Mouse (Mus musculus) hindbrain, embryonic 16.5 days (tissue): ENCODE data around the gene Aaed1. TPM values are rescaled to one million over a fixed set of nuclear protein-coding genes. Genes with fewer than 3 reads are reported as not detected.
A peak's percentile ranks its signal among the peaks of the same experiment; 100 is the strongest.

Experiments used
- ATAC-seq: fragments of 200-750 bp; cut with Nextera tagmentation; 2 replicates; pipeline ENCODE4 v1.8.0; 2017; ENCODE audit warnings: moderate TSS enrichment, moderate library complexity
- H3K27ac ChIP-seq: fragments of 300-500 bp; sonication (generic); 2 replicates; pipeline ENCODE4 v1.5.1; 2014; ENCODE audit warnings: low read depth, mild to moderate bottlenecking, control low read depth, low read length, moderate library complexity
- H3K27me3 ChIP-seq: fragments of 300-500 bp; sonication (generic); replicated peaks from 2 replicates; pipeline ENCODE4 v1.6.1; 2014; ENCODE audit warnings: low read length; ENCODE audit not compliant: control insufficient read depth, insufficient read depth
- H3K36me3 ChIP-seq: fragments of 300-500 bp; sonication (generic); 2 replicates; pipeline ENCODE4 v1.6.1; 2014; ENCODE audit warnings: mild to moderate bottlenecking, low read length, moderate library complexity, mixed read lengths; ENCODE audit not compliant: control insufficient read depth, insufficient read depth
- H3K4me1 ChIP-seq: fragments of 300-500 bp; sonication (generic); 2 replicates; pipeline ENCODE4 v1.6.1; 2014; ENCODE audit warnings: low read depth, low read length; ENCODE audit not compliant: control insufficient read depth, insufficient read depth
- H3K4me2 ChIP-seq: fragments of 300-500 bp; sonication (generic); 2 replicates; pipeline ENCODE4 v1.6.1; 2014; ENCODE audit warnings: mild to moderate bottlenecking, low read length, control low read depth, moderate library complexity
- H3K4me3 ChIP-seq: fragments of 300-500 bp; sonication (generic); 2 replicates; pipeline ENCODE4 v1.5.1; 2014; ENCODE audit warnings: mild to moderate bottlenecking, low read length, control low read depth, moderate library complexity
- H3K9ac ChIP-seq: fragments of 300-500 bp; sonication (generic); 2 replicates; pipeline ENCODE4 v1.6.1; 2014; ENCODE audit warnings: low read depth, mild to moderate bottlenecking, control low read depth, low read length, moderate library complexity
- H3K9me3 ChIP-seq: fragments of 300-500 bp; sonication (generic); 2 replicates; pipeline ENCODE4 v1.6.1; 2014; ENCODE audit warnings: mild to moderate bottlenecking, low read length, moderate library complexity; ENCODE audit not compliant: control insufficient read depth
- WGBS: fragments of 180-500 bp; shearing (Covaris S2); extraction: QIAGEN DNeasy Blood & Tissue Kit; methylation state at CpG from one replicate; pipeline ENCODE4 v1.1.7; 2014; 5-methylcytosine and 5-hydroxymethylcytosine counted together
- polyA plus RNA-seq: library from polyadenylated mRNA; unstranded; fragments of >200 nt; fragmentation: Nextera tagmentation; extraction: Ambion mirVana; gene quantifications from 2 replicates; pipeline ENCODE4 v1.2.1, GENCODE M21; 2015

Gene Aaed1
- polyA plus RNA-seq, 1 experiment from 2014 or later: 12.5 TPM

GRCm38 (mm10) chr13:64248775-64249524 is 63.6 kb downstream of the Aaed1 start:
- H3K36me3 ChIP-seq: no peaks in the 10 kb centered on the region
- peak overlapping the region; percentile 78 for H3K4me2 ChIP-seq
- H3K9me3 ChIP-seq: no peaks in the 10 kb centered on the region
- no peak overlapping the region for H3K27ac ChIP-seq
- H3K9ac ChIP-seq: peak overlapping the region; percentile 41
- no peaks in the 10 kb centered on the region for H3K27me3 ChIP-seq
- WGBS: 10% methylated on average over 20 of the region's 22 CpGs
- peak overlapping the region; percentile 35 for H3K4me3 ChIP-seq
- peaks cover 3% of the 10 kb centered on the region for H3K4me1 ChIP-seq
- ATAC-seq: peak; percentile 76

GRCm38 (mm10) chr13:64248161-64248774 is 64.2 kb downstream of the Aaed1 start:
- WGBS: 3% methylated on average over 24 of the region's 24 CpGs
- no peaks in the 10 kb centered on the region for H3K9me3 ChIP-seq
- peak; percentile 76 for ATAC-seq

GRCm38 (mm10) chr13:64246106-64246505 is 66.4 kb downstream of the Aaed1 start:
- Histone ChIP-seq H3K36me3 (no peaks in the 10 kb centered on the region), H3K27me3 (no peaks in the 10 kb centered on the region), H3K9me3 (no peaks in the 10 kb centered on the region), H3K4me1 (peaks cover 3% of the 10 kb centered on the region), H3K4me2 (no peak overlapping the region), H3K4me3 (no peak overlapping the region), H3K27ac (no peak overlapping the region), H3K9ac (no peak overlapping the region)
- WGBS: 88% methylated on average over 12 of the region's 12 CpGs
- no peak for ATAC-seq

More at GRCm38 (mm10) chr13:64248161-64248774, 64.2 kb downstream of the Aaed1 start:
- Histone ChIP-seq H3K4me2 (peak overlapping the region; percentile 78), H3K27me3 (no peaks in the 10 kb centered on the region), H3K4me1 (peaks cover 3% of the 10 kb centered on the region), H3K27ac (no peak overlapping the region), H3K4me3 (peak overlapping the region; percentile 35), H3K36me3 (no peaks in the 10 kb centered on the region), H3K9ac (peak overlapping the region; percentile 41)

- ATAC-seq: no peak
- Histone ChIP-seq H3K4me1 (peaks cover 3% of the 10 kb centered on the region), H3K4me3 (no peak overlapping the region), H3K4me2 (no peak overlapping the region), H3K27me3 (no peaks in the 10 kb centered on the region), H3K36me3 (no peaks in the 10 kb centered on the region), H3K27ac (no peak overlapping the region), H3K9me3 (no peaks in the 10 kb centered on the region), H3K9ac (no peak overlapping the region)
- 88% methylated on average over 4 of the region's 4 CpGs for WGBS
Observed at GRCm38 (mm10) chr13:64244685-64245261, 67.7 kb downstream of the Aaed1 start.

DNA sequence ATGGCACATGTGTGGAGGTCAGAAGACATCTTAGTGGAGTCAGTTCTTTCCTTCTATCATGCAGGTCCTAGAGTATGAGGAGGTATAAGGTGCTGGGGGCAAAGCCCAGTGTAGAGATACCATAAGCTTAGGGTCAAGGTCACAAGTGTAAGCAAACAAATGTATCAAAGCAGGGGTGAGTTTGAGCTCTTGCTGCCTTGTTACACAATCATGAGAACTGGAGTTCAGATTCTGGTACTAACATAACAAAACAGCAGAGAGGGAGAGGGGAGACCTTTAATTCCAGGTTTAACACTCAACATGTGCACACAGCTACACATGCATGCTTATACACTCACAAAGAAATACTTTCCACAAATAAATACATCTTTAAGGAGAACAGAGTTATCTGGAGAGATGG is 69.8 kb downstream of the Aaed1 start:
- ATAC-seq: no peak
- Histone ChIP-seq H3K27ac (no peak overlapping the region), H3K9me3 (no peaks in the 10 kb centered on the region), H3K27me3 (no peaks in the 10 kb centered on the region), H3K9ac (no peak overlapping the region), H3K4me2 (no peak overlapping the region), H3K4me3 (no peak overlapping the region), H3K36me3 (no peaks in the 10 kb centered on the region), H3K4me1 (no peaks in the 10 kb centered on the region)

GRCm38 (mm10) chr13:64240626-64241025 is 71.9 kb downstream of the Aaed1 start:
- 73% methylated on average over 7 of the region's 7 CpGs for whole genome bisulfite sequencing
- Histone ChIP-seq H3K4me1 (no peaks in the 10 kb centered on the region), H3K4me2 (no peak overlapping the region), H3K27me3 (no peaks in the 10 kb centered on the region), H3K9ac (no peak overlapping the region), H3K36me3 (no peaks in the 10 kb centered on the region), H3K9me3 (no peaks in the 10 kb centered on the region), H3K4me3 (no peak overlapping the region), H3K27ac (no peak overlapping the region)
- ATAC-seq: no peak

GRCm38 (mm10) chr13:64237681-64238157 is 74.8 kb downstream of the Aaed1 start:
- Histone ChIP-seq H3K9me3 (no peaks in the 10 kb centered on the region), H3K9ac (no peak overlapping the region), H3K4me1 (no peaks in the 10 kb centered on the region), H3K27ac (no peak overlapping the region), H3K36me3 (no peaks in the 10 kb centered on the region), H3K27me3 (no peaks in the 10 kb centered on the region), H3K4me3 (no peak overlapping the region), H3K4me2 (no peak overlapping the region)
- no peak for ATAC-seq

DNA sequence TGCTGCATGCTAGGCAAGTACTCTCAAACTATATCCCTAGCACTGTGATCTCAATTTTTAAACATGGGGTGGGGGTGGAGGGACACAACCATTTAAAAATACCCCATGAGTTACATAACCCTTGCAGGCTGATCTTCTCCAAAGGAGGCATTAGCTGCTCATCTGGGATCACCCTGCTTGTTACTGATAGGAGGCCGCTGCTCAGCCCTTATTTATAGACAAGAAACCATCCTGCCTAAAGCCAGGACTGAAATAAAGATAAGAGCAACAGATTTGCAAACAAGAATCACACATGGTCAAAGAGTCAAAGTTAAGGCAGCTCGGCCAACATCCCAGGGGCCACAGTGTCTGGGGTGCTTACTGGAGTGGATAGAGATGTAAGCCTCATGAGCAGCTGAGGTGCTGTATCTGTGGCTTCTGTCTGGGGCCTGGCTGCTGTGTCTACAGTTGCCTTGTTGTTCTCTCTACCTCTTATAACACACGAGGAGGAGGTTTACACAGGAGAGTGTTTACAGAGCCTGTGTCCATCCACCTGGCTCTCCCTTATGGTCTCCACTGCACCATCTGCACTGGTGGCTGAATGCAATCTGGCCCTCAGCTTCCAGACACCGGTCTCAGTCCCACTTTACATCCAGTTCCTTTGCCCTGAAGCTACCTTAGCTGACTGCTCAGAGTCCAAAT is 75.4 kb downstream of the Aaed1 start:
- no peak overlapping the region for H3K4me2 ChIP-seq
- no peak overlapping the region for H3K9ac ChIP-seq
- 87% methylated on average over 4 of the region's 4 CpGs for WGBS
- H3K4me3 ChIP-seq: no peak overlapping the region
- no peak overlapping the region for H3K27ac ChIP-seq
- no peaks in the 10 kb centered on the region for H3K4me1 ChIP-seq
- ATAC-seq: no peak
- H3K9me3 ChIP-seq: no peaks in the 10 kb centered on the region
- H3K27me3 ChIP-seq: no peaks in the 10 kb centered on the region
- H3K36me3 ChIP-seq: no peaks in the 10 kb centered on the region

GRCm38 (mm10) chr13:64235777-64236176 is 76.7 kb downstream of the Aaed1 start:
- WGBS: 90% methylated on average over 3 of the region's 3 CpGs
- no peaks in the 10 kb centered on the region for H3K27me3 ChIP-seq
- no peaks in the 10 kb centered on the region for H3K4me1 ChIP-seq
- H3K27ac ChIP-seq: no peak overlapping the region
- H3K9me3 ChIP-seq: no peaks in the 10 kb centered on the region
- ATAC-seq: no peak
- no peak overlapping the region for H3K9ac ChIP-seq
- no peak overlapping the region for H3K4me3 ChIP-seq
- H3K4me2 ChIP-seq: no peak overlapping the region
- H3K36me3 ChIP-seq: no peaks in the 10 kb centered on the region
